Mouse (Mus musculus) forebrain, embryonic 13.5 days (tissue): ENCODE results near the gene AU041133. TPM values are rescaled to one million over a fixed set of nuclear protein-coding genes. Genes with fewer than 3 reads are reported as not detected.
"Not testable (repeated sequence)": the region's sequence is repeated elsewhere in the genome, so short reads cannot be mapped to it uniquely, and the experiment has no call there.

Experiments
- ATAC-seq: fragments of 200-750 bp; cut with Nextera tagmentation; 2 replicates; pipeline ENCODE4 v1.8.0; 2017
- H3K27ac ChIP-seq: fragments of 300-500 bp; sonication (generic); 2 replicates; pipeline ENCODE4 v1.5.1; 2015; ENCODE audit warnings: inconsistent platforms, mild to moderate bottlenecking, moderate library complexity
- H3K27me3 ChIP-seq: fragments of 300-500 bp; sonication (generic); 2 replicates; pipeline ENCODE4 v1.6.1; 2015; ENCODE audit warnings: mild to moderate bottlenecking, inconsistent platforms
- H3K36me3 ChIP-seq: fragments of 300-500 bp; sonication (generic); 2 replicates; pipeline ENCODE4 v1.6.1; 2015; ENCODE audit warnings: mild to moderate bottlenecking, inconsistent platforms; ENCODE audit not compliant: poor library complexity, severe bottlenecking
- H3K4me1 ChIP-seq: fragments of 300-500 bp; sonication (generic); 2 replicates; pipeline ENCODE4 v1.6.1; 2015; ENCODE audit warnings: inconsistent platforms
- H3K4me2 ChIP-seq: fragments of 300-500 bp; sonication (generic); 2 replicates; pipeline ENCODE4 v1.6.1; 2015; ENCODE audit warnings: inconsistent platforms, mild to moderate bottlenecking, moderate library complexity
- H3K4me3 ChIP-seq: fragments of 300-500 bp; sonication (generic); 2 replicates; pipeline ENCODE4 v1.5.1; 2015; ENCODE audit warnings: mild to moderate bottlenecking, inconsistent platforms
- H3K9ac ChIP-seq: fragments of 300-500 bp; sonication (generic); 2 replicates; pipeline ENCODE4 v1.6.1; 2015; ENCODE audit warnings: mild to moderate bottlenecking, inconsistent platforms
- H3K9me3 ChIP-seq: fragments of 300-500 bp; sonication (generic); replicated peaks from 2 replicates; pipeline ENCODE4 v1.6.1; 2016; ENCODE audit warnings: inconsistent platforms
- WGBS: fragments of 180-500 bp; shearing (Covaris S2); methylation state at CpG from one replicate; pipeline ENCODE4 v1.1.7; 2015; 5-methylcytosine and 5-hydroxymethylcytosine counted together
- polyA plus RNA-seq: library from polyadenylated mRNA; unstranded; fragments of >200 nt; fragmentation: Nextera tagmentation; extraction: Ambion mirVana; gene quantifications from 2 replicates; pipeline ENCODE4 v1.2.1, GENCODE M21; 2015

Gene AU041133
- 8.9 and 9.2 TPM in 2 replicates for polyA plus RNA-seq

DNA sequence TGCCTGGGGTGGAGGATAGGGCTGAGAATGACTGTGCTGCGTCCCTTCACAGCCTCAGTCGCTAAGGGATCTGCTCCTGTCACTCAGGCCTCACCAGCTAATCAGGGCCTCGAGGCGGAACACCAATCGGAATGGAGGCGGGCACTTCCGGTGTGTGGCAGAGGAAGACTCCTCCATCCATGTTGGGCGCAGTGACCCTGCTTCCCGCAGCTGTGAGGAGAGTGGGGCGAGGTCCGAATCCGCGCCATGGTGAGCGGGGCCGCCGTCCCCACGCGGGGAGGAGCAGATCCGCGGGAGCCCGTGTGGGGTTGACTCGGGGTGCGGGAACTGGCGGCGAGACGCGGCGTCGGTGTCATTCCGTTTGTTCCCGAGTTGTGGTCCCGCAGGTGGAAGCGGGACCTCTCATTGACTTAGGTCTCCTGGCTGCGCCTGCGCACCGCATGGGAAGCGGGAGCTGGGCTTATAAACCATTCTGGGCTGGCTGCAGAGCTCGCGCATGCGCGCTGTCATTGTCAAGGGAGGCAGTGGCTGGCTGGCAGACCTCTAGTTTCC lies at the start of gene AU041133:
Gene AU041133, plus strand, starts transcription at position 164 of the 552 bp plus-strand sequence.
- Histone ChIP-seq H3K4me1 (0 out of 2 replicates have a peak, but pooled peaks cover 5% of the 10 kb centered on the region), H3K9me3 (peaks cover 43% of the 10 kb centered on the region), H3K36me3 (peaks cover 18% of the 10 kb centered on the region), H3K4me2 (peak within 1 kb of the TSS; percentile 61), H3K27ac (peak within 1 kb of the TSS; percentile 85), H3K9ac (peak within 1 kb of the TSS; percentile 71), H3K4me3 (peak within 1 kb of the TSS; percentile 64), H3K27me3 (no peaks in the 10 kb centered on the region)
- WGBS = 2% methylated on average over 41 of the region's 41 CpGs
- ATAC-seq = peak; percentile 100

DNA sequence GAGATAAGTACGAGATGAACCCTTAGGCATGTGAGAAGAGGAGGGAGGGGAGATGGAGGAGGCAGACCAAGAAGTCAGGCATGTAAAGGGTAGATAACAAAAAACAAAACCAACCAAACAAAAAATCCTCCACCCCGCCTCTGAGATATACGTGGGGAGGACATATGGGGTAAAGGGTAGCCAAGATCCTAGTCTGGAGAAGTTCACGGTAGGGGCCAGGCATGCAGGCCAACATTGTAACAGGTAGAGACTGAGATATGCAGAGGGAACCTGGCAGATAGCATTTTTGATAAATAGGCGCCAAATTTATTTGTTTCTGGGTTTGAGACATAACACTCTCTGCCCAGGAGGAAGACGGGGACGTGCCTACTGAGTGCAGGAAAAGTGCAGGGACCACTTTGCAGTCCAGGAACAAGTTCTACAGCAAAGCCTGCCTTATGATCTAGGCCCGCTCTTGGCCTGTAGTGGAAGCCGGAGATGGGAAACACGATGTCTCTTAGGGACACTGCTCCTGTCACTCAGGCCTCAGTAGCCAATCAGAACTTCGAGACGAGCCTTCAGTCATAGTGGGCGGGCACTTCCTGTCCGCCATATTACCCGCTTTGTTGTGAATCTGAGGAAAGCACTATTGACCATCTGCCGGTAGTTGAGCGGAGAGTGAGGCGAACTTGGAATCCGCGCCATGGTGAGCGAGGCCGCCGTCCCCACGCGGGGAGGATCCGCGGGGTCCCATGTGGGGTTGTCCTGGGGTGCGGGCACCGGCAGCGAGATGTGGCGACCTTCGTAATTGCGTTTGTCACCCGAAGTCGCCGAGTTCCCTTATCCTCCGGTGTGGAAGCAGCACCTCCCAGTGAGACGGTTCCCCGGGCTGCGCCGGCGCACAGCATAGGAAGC lies 44.8 kb upstream of the AU041133 start, which contains the start of gene BC024063:
Gene BC024063, plus strand, starts transcription at position 626 of the 894 bp plus-strand sequence.
- H3K36me3 ChIP-seq = not testable (repeated sequence)
- WGBS = 23% methylated on average over 42 of the region's 42 CpGs
- peak; percentile 98 for ATAC-seq

DNA sequence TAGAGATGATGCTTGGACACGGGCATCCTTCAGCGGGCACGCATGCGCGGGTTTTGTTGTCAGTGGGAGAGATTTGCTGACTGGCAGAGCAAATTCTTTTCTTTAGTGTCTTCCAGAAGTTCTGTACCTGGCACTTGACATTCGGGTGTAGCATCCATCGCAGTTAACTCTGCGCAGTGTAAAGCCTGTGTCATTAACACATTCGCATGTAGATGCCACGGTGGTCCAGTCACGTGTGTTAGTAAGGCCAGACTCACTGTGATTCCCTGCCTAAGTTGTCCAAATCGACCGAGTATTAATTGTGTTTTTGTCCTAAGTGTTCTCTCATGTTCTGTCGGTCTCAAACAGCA lies 44.2 kb upstream of the AU041133 start:
- not testable (repeated sequence) for ATAC-seq, H3K4me1 ChIP-seq, H3K36me3 ChIP-seq, H3K9me3 ChIP-seq, H3K27me3 ChIP-seq
- Histone ChIP-seq H3K27ac (peak overlapping the region; percentile 88), H3K4me3 (peak overlapping the region; percentile 46), H3K9ac (peak overlapping the region; percentile 63), H3K4me2 (peak overlapping the region; percentile 51)
- 27% methylated on average over 14 of the region's 14 CpGs for WGBS

More for the DNA sequence above, 44.8 kb upstream of the AU041133 start, which contains the start of gene BC024063:
- Histone ChIP-seq H3K4me2 (peak within 1 kb of the TSS; percentile 51), H3K4me3 (peak within 1 kb of the TSS; percentile 46), H3K9ac (peak within 1 kb of the TSS; percentile 63), H3K27ac (peak within 1 kb of the TSS; percentile 88)
- H3K4me1 ChIP-seq, H3K27me3 ChIP-seq, H3K9me3 ChIP-seq: not testable (repeated sequence)

DNA sequence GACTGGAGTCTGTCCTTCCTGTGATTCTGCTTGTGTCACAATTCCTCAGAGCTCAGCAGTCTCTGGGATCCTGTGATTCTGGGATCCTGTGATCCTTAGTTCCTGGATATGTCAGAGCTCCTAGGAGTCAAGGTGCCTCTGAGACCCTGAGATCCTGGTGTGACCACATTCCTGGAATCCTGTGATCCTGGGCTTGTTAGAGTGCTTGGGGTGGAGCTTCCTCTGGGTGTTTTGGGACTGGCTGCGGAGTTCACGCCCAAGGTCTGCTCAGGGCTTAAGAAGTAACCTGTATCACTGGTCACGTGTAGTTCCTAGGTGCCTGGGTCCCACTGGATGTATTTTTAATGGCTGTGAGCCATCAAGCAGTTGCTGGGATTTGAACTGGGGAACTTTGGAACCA lies 10.6 kb upstream of the AU041133 start:
- Histone ChIP-seq H3K36me3 (no peaks in the 10 kb centered on the region), H3K27me3 (no peaks in the 10 kb centered on the region), H3K9ac (no peak overlapping the region), H3K4me2 (no peak overlapping the region), H3K4me1 (no peaks in the 10 kb centered on the region), H3K9me3 (peaks cover 50% of the 10 kb centered on the region), H3K4me3 (no peak overlapping the region), H3K27ac (no peak overlapping the region)
- WGBS = 82% methylated on average over 3 of the region's 3 CpGs
- ATAC-seq = no peak

DNA sequence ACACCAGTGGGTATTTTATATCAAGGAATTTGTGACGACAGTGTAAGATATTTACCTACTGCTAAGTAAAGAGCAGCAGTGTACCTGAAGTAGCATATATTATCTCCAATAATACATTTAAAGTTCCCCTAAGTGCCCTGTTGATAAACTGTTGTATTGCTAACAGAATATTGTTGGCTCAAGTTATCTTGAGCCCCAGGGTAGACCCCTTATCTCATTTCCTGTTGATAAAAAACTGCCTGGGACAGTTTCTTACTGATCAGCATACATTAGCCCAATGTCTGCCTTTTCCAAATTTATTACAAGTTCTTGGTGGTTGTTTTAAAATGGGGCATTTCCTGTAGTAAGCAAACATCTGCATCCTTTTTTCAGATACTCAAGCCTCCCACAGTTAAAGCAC lies 17.5 kb downstream of the AU041133 start:
- peaks cover 60% of the 10 kb centered on the region for H3K36me3 ChIP-seq
- 89% methylated on average over 1 of the region's 1 CpGs for WGBS
- peaks cover 50% of the 10 kb centered on the region for H3K9me3 ChIP-seq
- no peak overlapping the region for H3K9ac ChIP-seq
- no peaks in the 10 kb centered on the region for H3K27me3 ChIP-seq
- H3K27ac ChIP-seq = no peak overlapping the region
- no peak overlapping the region for H3K4me3 ChIP-seq
- no peak for ATAC-seq
- no peaks in the 10 kb centered on the region for H3K4me1 ChIP-seq
- no peak overlapping the region for H3K4me2 ChIP-seq

DNA sequence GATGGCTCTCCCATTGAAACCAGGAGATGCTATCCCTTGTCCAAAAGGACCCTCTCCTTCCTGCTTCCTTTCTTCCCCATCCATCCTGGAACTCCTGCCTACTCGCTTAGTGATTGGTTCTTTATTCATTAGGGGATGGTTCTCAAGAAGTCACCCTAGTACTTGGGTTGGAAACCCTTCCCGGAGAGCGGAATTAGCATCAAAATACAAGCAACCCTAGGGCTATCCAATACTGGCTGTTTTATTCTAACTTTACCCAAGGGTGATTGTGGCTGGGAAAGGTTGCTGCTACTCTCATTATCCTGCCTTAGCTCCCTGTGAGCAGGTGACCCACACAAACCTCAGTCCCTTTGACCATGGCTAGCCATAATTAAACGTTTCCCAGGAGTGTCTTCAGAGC lies 19.8 kb downstream of the AU041133 start:
- no peak overlapping the region for H3K4me2 ChIP-seq
- H3K27ac ChIP-seq = no peak overlapping the region
- H3K4me1 ChIP-seq = no peaks in the 10 kb centered on the region
- H3K9ac ChIP-seq = no peak overlapping the region
- peaks cover 65% of the 10 kb centered on the region for H3K9me3 ChIP-seq
- ATAC-seq = no peak
- no peak overlapping the region for H3K4me3 ChIP-seq
- 84% methylated on average over 4 of the region's 4 CpGs for WGBS
- no peaks in the 10 kb centered on the region for H3K27me3 ChIP-seq
- peaks cover 75% of the 10 kb centered on the region for H3K36me3 ChIP-seq

DNA sequence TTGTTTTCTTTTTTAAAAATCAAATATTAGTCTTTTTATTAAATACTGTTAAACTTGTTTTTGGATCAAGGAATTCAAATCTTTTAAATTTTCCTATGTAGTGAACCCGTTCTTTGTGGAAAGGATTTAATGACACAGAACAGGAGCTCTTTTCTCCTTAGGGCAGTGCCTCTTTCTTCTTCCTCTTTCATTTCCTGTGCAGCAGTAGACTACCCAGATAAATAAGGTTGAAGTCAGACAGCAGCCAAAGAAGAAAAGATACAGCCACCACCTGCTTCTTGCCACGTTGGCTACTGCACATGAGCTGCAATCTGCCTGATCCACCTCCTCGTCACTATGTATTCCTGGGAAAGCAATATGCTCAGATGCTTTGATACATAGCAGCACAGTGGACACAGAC lies 40.0 kb downstream of the AU041133 start:
- H3K27ac ChIP-seq = no peak overlapping the region
- WGBS = 80% methylated on average over 3 of the region's 3 CpGs
- H3K9me3 ChIP-seq = peaks cover 6% of the 10 kb centered on the region; the same call in 1 of the 2 replicates
- no peak overlapping the region for H3K4me2 ChIP-seq
- H3K4me1 ChIP-seq = no peaks in the 10 kb centered on the region
- H3K36me3 ChIP-seq = no peaks in the 10 kb centered on the region
- no peaks in the 10 kb centered on the region for H3K27me3 ChIP-seq
- H3K9ac ChIP-seq = no peak overlapping the region
- ATAC-seq = no peak
- no peak overlapping the region for H3K4me3 ChIP-seq

DNA sequence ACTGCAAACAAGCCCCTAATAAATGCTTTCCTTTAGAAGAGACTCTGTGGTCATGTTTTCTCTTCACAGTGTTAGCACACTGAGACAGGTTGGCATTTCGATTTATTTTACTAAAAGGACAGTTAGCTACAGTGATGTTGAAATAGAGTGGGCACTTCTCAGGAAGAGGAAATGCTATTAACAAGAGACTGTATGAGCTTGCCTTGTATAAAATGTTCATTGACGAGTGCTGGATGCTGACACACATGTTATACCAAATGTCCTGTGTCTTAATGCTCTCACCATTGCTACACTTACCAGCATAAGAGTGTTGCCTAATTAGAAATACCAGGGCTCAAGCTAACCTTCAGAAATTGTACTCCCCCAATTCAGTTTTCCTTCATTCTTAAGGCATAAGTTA lies 42.0 kb downstream of the AU041133 start:
- H3K36me3 ChIP-seq = no peaks in the 10 kb centered on the region
- no peaks in the 10 kb centered on the region for H3K4me1 ChIP-seq
- H3K9ac ChIP-seq = no peak overlapping the region
- ATAC-seq = no peak
- peaks cover 6% of the 10 kb centered on the region; the same call in 1 of the 2 replicates for H3K9me3 ChIP-seq
- WGBS = 81% methylated on average over 2 of the region's 2 CpGs
- no peak overlapping the region for H3K4me3 ChIP-seq
- H3K27ac ChIP-seq = no peak overlapping the region
- H3K27me3 ChIP-seq = no peaks in the 10 kb centered on the region
- no peak overlapping the region for H3K4me2 ChIP-seq

DNA sequence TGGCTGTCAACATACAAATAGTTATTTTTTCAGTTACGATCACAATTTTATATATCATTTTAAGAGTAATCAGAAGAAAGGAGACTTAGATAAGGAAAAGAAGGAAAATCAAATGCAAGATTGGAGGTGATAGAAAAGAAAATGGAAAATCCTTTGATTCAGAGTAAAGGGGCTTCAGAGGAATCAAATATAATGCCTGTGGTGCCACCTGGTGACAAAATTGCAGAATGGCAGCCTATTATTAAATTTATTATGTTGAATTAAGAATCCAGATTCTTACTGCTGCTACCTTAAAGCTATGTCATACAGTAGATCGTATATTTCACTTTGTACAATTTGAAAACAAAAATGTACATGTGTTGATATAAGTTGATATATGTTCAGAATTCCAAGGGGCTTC lies 43.0 kb downstream of the AU041133 start:
- no peak for ATAC-seq
- Histone ChIP-seq H3K9ac (no peak overlapping the region), H3K4me1 (no peaks in the 10 kb centered on the region), H3K27me3 (no peaks in the 10 kb centered on the region), H3K4me2 (no peak overlapping the region), H3K27ac (no peak overlapping the region), H3K9me3 (peaks cover 6% of the 10 kb centered on the region; the same call in 1 of the 2 replicates), H3K36me3 (no peaks in the 10 kb centered on the region), H3K4me3 (no peak overlapping the region)
- 61% methylated on average over 2 of the region's 2 CpGs for WGBS

DNA sequence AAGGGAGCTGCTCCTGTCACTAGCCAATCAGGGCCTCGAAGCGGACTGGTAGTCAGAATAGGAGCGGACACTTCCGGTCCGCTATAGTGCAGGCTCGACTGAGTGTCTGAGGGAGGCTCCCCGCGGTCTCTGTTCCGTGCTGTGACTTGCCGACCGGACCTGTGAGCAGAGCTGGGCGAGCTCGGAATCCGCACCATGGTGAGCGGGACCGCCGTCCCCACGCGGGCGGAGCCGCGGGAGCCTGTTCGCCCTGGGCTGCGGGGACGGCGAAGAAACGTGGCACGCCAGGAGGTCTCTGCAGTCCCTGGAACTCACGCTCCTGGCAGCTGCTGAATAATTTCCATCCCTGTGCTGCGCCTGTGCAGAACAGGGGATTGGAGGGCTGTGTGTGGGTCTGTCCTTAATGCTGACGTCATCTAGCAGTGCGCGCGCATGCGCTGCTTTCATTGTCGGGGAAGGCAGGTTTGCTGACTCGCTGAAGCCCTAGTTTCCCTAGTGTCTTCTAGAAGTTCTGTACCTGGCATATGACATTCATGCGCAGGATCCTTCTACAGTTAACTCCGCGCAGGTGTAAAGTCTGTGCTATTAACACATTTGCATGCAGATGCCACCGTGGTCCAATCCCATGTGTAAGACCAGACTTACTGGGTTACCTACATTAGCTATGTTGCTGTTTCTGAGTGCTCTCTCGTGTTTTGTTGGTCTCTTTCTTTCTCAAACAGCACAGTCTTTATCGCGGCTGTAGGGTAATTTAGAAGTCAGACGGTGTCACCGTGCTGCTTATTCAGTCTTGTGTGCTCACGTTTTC lies 50.6 kb downstream of the AU041133 start:
- H3K4me2 ChIP-seq = peak overlapping the region; percentile 76
- peak overlapping the region; percentile 95 for H3K27ac ChIP-seq
- ATAC-seq = peak; percentile 100
- peaks cover 4% of the 10 kb centered on the region; the same call in 1 of the 2 replicates for H3K9me3 ChIP-seq
- no peaks in the 10 kb centered on the region for H3K36me3 ChIP-seq
- H3K4me1 ChIP-seq = peaks cover 6% of the 10 kb centered on the region
- peak overlapping the region; percentile 79 for H3K9ac ChIP-seq
- peak overlapping the region; percentile 59 for H3K4me3 ChIP-seq
- H3K27me3 ChIP-seq = no peaks in the 10 kb centered on the region
- WGBS = 8% methylated on average over 47 of the region's 47 CpGs
